Mouse (Mus musculus) adrenal gland, adult 2 months (tissue): Measurements from ENCODE around the gene Olfr231. TPM values are rescaled to one million over a fixed set of nuclear protein-coding genes. Genes with fewer than 3 reads are reported as not detected.

Experiments used
- DNase-seq: peaks from one replicate; pipeline ENCODE4 v3.0.0; 2021
- long read RNA-seq: library from polyadenylated mRNA; stranded (forward); transcript quantifications from one replicate; pipeline ENCODE4 v2.0.0, GENCODE M21; 2021
- polyA plus RNA-seq: library from polyadenylated mRNA; depleted of rRNA; stranded (reverse); fragments of >200 nt; gene quantifications from 2 replicates; pipeline ENCODE4 v1.2.3, GENCODE M21; 2012; rRNA removed
- total RNA-seq, 2 experiments: library from RNA; stranded (reverse); gene quantifications; 2 replicates each; pipeline ENCODE4 v1.2.3; 2021

Gene Olfr231
- not detected for total RNA-seq
- not detected in 2 replicates for polyA plus RNA-seq
- long read RNA-seq: 0 reads

GRCm38 (mm10) chr1:174121062-174121461, at the start of gene Olfr231:
Gene Olfr231 (minus strand): TSS chr1:174121162.
- DNase-seq: no peak

GRCm38 (mm10) chr1:174169024-174169423, 48.1 kb upstream of the Olfr231 start:
- no peak for DNase-seq

GRCm38 (mm10) chr1:174159095-174159494, 38.1 kb upstream of the Olfr231 start:
- DNase-seq: no peak

GRCm38 (mm10) chr1:174158512-174158911, 37.5 kb upstream of the Olfr231 start:
- no peak for DNase-seq

GRCm38 (mm10) chr1:174157622-174158021, 36.7 kb upstream of the Olfr231 start:
- no peak for DNase-seq

GRCm38 (mm10) chr1:174155333-174155732, 34.4 kb upstream of the Olfr231 start, which contains the start of gene Olfr420:
Gene Olfr420 (plus strand): TSS chr1:174155633.
- no peak for DNase-seq

- no peak for DNase-seq
Measured at GRCm38 (mm10) chr1:174149289-174149688, 28.3 kb upstream of the Olfr231 start.

- no peak for DNase-seq
Measured at GRCm38 (mm10) chr1:174146696-174147095, 25.7 kb upstream of the Olfr231 start.

GRCm38 (mm10) chr1:174141384-174141783, 20.4 kb upstream of the Olfr231 start:
- no peak for DNase-seq

GRCm38 (mm10) chr1:174131999-174132398, 11.0 kb upstream of the Olfr231 start:
- DNase-seq: no peak

- DNase-seq: no peak
Measured at GRCm38 (mm10) chr1:174131217-174131616, 10.3 kb upstream of the Olfr231 start, which contains the start of gene Olfr424. Gene Olfr424 (plus strand): TSS chr1:174131517.

GRCm38 (mm10) chr1:174103735-174104134, 17.2 kb downstream of the Olfr231 start:
- no peak for DNase-seq

- no peak for DNase-seq
Measured at GRCm38 (mm10) chr1:174096591-174096990, 24.4 kb downstream of the Olfr231 start, which contains the start of gene Olfr427. Gene Olfr427 (plus strand): TSS chr1:174096891.

- DNase-seq: no peak
Measured at GRCm38 (mm10) chr1:174084031-174084430, 36.9 kb downstream of the Olfr231 start, which contains the start of gene Olfr429. Gene Olfr429 (plus strand): TSS chr1:174084331.

- DNase-seq: no peak
Measured at GRCm38 (mm10) chr1:174066305-174066704, 54.7 kb downstream of the Olfr231 start, which contains the start of gene Olfr430. Gene Olfr430 (plus strand): TSS chr1:174066605.

Other genes with a start within 250 kb of the Olfr231 start
- 1 to 10 TPM; 2.2 to 3.4 TPM for gene Ifi211, start 208.1 kb downstream of the Olfr231 start, total RNA-seq
- 0.13 and 0.22 TPM in 2 replicates for gene Ifi211, start 208.1 kb downstream of the Olfr231 start, polyA plus RNA-seq
- 10 to 100 TPM in 1 of 2 experiments, 1 to 10 TPM in 1; 9.9 to 15.1 TPM for gene Mndal, start 178.7 kb downstream of the Olfr231 start, total RNA-seq
- gene Mndal, start 178.7 kb downstream of the Olfr231 start, polyA plus RNA-seq: 0.44 and 1.2 TPM in 2 replicates
- gene Ifi203, start 178.5 kb downstream of the Olfr231 start, total RNA-seq: 10 to 100 TPM in 1 of 2 experiments, 1 to 10 TPM in 1; 9.5 to 12.3 TPM
- gene Ifi203, start 178.5 kb downstream of the Olfr231 start, polyA plus RNA-seq: 2.8 and 3.3 TPM in 2 replicates
- gene Ifi202b, start 138.4 kb downstream of the Olfr231 start, total RNA-seq: not detected
- not detected in 2 replicates for gene Ifi202b, start 138.4 kb downstream of the Olfr231 start, polyA plus RNA-seq
- 1 to 10 TPM; 6.7 to 8.6 TPM for gene Ifi205, start 89.4 kb downstream of the Olfr231 start, total RNA-seq
- 0.02 TPM in 1 of 2 replicates, not detected in the other for gene Ifi205, start 89.4 kb downstream of the Olfr231 start, polyA plus RNA-seq
- gene Olfr433, start 80.5 kb downstream of the Olfr231 start, total RNA-seq: not detected
- 0.13 TPM in 1 of 2 replicates, not detected in the other for gene Olfr433, start 80.5 kb downstream of the Olfr231 start, polyA plus RNA-seq
- not detected for gene Olfr432, start 72.0 kb downstream of the Olfr231 start, total RNA-seq
- 0.15 TPM in 1 of 2 replicates, not detected in the other for gene Olfr432, start 72.0 kb downstream of the Olfr231 start, polyA plus RNA-seq
- gene Olfr430, start 54.6 kb downstream of the Olfr231 start, total RNA-seq: not detected
- gene Olfr430, start 54.6 kb downstream of the Olfr231 start, polyA plus RNA-seq: not detected in 2 replicates
- not detected for gene Olfr429, start 36.8 kb downstream of the Olfr231 start, total RNA-seq
- not detected in 2 replicates for gene Olfr429, start 36.8 kb downstream of the Olfr231 start, polyA plus RNA-seq
- gene Olfr427, start 24.3 kb downstream of the Olfr231 start, total RNA-seq: not detected
- not detected in 2 replicates for gene Olfr427, start 24.3 kb downstream of the Olfr231 start, polyA plus RNA-seq
- gene Olfr424, start 10.4 kb upstream of the Olfr231 start, total RNA-seq: not detected
- gene Olfr424, start 10.4 kb upstream of the Olfr231 start, polyA plus RNA-seq: not detected in 2 replicates
- gene Olfr420, start 34.5 kb upstream of the Olfr231 start, total RNA-seq: not detected
- not detected in 2 replicates for gene Olfr420, start 34.5 kb upstream of the Olfr231 start, polyA plus RNA-seq
- gene Spta1, start 51.6 kb upstream of the Olfr231 start, total RNA-seq: under 1 TPM; 0.46 to 0.52 TPM
- gene Spta1, start 51.6 kb upstream of the Olfr231 start, polyA plus RNA-seq: 0.02 TPM in 1 of 2 replicates, not detected in the other
- gene Olfr419, start 130.9 kb upstream of the Olfr231 start, total RNA-seq: not detected
- gene Olfr419, start 130.9 kb upstream of the Olfr231 start, polyA plus RNA-seq: not detected in 2 replicates
- not detected for gene Mptx1, start 209.4 kb upstream of the Olfr231 start, total RNA-seq
- not detected in 2 replicates for gene Mptx1, start 209.4 kb upstream of the Olfr231 start, polyA plus RNA-seq
- gene Olfr417, start 244.0 kb upstream of the Olfr231 start, total RNA-seq: not detected
- not detected in 2 replicates for gene Olfr417, start 244.0 kb upstream of the Olfr231 start, polyA plus RNA-seq